Mouse (Mus musculus) intestine, postnatal 0 days (tissue): ENCODE results near the gene Gm9495. TPM values are rescaled to one million over a fixed set of nuclear protein-coding genes. Genes with fewer than 3 reads are reported as not detected.
A peak's percentile ranks its signal among the peaks of the same experiment; 100 is the strongest.
"Not testable (repeated sequence)": the region's sequence is repeated elsewhere in the genome, so short reads cannot be mapped to it uniquely, and the experiment has no call there.

Experiments used
- ATAC-seq: fragments of 200-750 bp; cut with Nextera tagmentation; 2 replicates; pipeline ENCODE4 v1.8.0; 2017; ENCODE audit warnings: mild to moderate bottlenecking, moderate TSS enrichment, moderate library complexity
- H3K27ac ChIP-seq: fragments of 300-500 bp; sonication (generic); 2 replicates; pipeline ENCODE4 v1.5.1; 2014; ENCODE audit warnings: mild to moderate bottlenecking, low read depth, low read length, moderate library complexity
- H3K27me3 ChIP-seq: fragments of 300-500 bp; sonication (generic); replicated peaks from 2 replicates; pipeline ENCODE4 v1.6.1; 2014; ENCODE audit warnings: low read length, mixed read lengths; ENCODE audit not compliant: control insufficient read depth, insufficient read depth
- H3K36me3 ChIP-seq: fragments of 300-500 bp; sonication (generic); 2 replicates; pipeline ENCODE4 v1.6.1; 2014; ENCODE audit warnings: mild to moderate bottlenecking, moderate library complexity; ENCODE audit not compliant: control insufficient read depth, insufficient read depth
- H3K4me1 ChIP-seq: fragments of 300-500 bp; sonication (generic); replicated peaks from 2 replicates; pipeline ENCODE4 v1.6.1; 2014; ENCODE audit warnings: antibody characterized with exemption, low read length, mixed read lengths; ENCODE audit not compliant: control insufficient read depth, insufficient read depth
- H3K4me2 ChIP-seq: fragments of 300-500 bp; sonication (generic); replicated peaks from 2 replicates; pipeline ENCODE4 v1.6.1; 2014; ENCODE audit warnings: low read depth, mild to moderate bottlenecking, moderate library complexity
- H3K4me3 ChIP-seq: fragments of 300-500 bp; sonication (generic); 2 replicates; pipeline ENCODE4 v1.5.1; 2014; ENCODE audit warnings: low read depth, low read length
- H3K9ac ChIP-seq: fragments of 300-500 bp; sonication (generic); 2 replicates; pipeline ENCODE4 v1.6.1; 2014; ENCODE audit warnings: mild to moderate bottlenecking, low read depth, low read length
- H3K9me3 ChIP-seq: fragments of 300-500 bp; sonication (generic); 2 replicates; pipeline ENCODE4 v1.6.1; 2016; ENCODE audit warnings: mixed run types; ENCODE audit not compliant: control insufficient read depth
- CTCF ChIP-seq: sonication (generic); IDR thresholded peaks from 2 replicates; pipeline ENCODE4 v1.5.1; 2016; ENCODE audit warnings: low read depth, mild to moderate bottlenecking, control low read depth, antibody characterized with exemption, moderate library complexity
- WGBS: fragments of 180-500 bp; shearing (Covaris S2); extraction: QIAGEN DNeasy Blood & Tissue Kit; methylation state at CpG from one replicate; pipeline ENCODE4 v1.1.7; 2014; 5-methylcytosine and 5-hydroxymethylcytosine counted together
- polyA plus RNA-seq: library from polyadenylated mRNA; unstranded; fragments of >200 nt; fragmentation: Nextera tagmentation; extraction: Ambion mirVana; gene quantifications from 2 replicates; pipeline ENCODE4 v1.2.1, GENCODE M21; 2015

Gm9495 gene
- polyA plus RNA-seq: not detected in 2 replicates

- WGBS: 85% methylated on average over 1 of the region's 3 CpGs
- not testable (repeated sequence) for H3K27me3 ChIP-seq, H3K9ac ChIP-seq
Observed at GRCm38 (mm10) chr8:69453465-69453864, at the start of gene Gm9495. TSS of gene Gm9495 (minus strand) at chr8:69453565.

GRCm38 (mm10) chr8:69474946-69475345, 21.6 kb upstream of the Gm9495 start:
- H3K9me3 ChIP-seq, H3K27ac ChIP-seq, H3K4me3 ChIP-seq, H3K36me3 ChIP-seq, H3K4me1 ChIP-seq, H3K4me2 ChIP-seq, H3K9ac ChIP-seq, H3K27me3 ChIP-seq, ATAC-seq: not testable (repeated sequence)
- 91% methylated on average over 2 of the region's 3 CpGs for WGBS

More at GRCm38 (mm10) chr8:69453465-69453864, at the start of gene Gm9495:
- not testable (repeated sequence) for H3K4me3 ChIP-seq, H3K9me3 ChIP-seq, ATAC-seq, H3K36me3 ChIP-seq, H3K27ac ChIP-seq, H3K4me1 ChIP-seq, H3K4me2 ChIP-seq

GRCm38 (mm10) chr8:69420018-69420417, 33.3 kb downstream of the Gm9495 start:
- not testable (repeated sequence) for H3K4me1 ChIP-seq, H3K27ac ChIP-seq, H3K9ac ChIP-seq, H3K4me2 ChIP-seq, H3K4me3 ChIP-seq, H3K36me3 ChIP-seq, H3K27me3 ChIP-seq, ATAC-seq, H3K9me3 ChIP-seq
- 76% methylated on average over 2 of the region's 3 CpGs for WGBS

GRCm38 (mm10) chr8:69414326-69414725, 39.0 kb downstream of the Gm9495 start:
- WGBS: 88% methylated on average over 1 of the region's 1 CpGs
- no peak for ATAC-seq
- no peaks in the 10 kb centered on the region for H3K4me1 ChIP-seq
- no peaks in the 10 kb centered on the region for H3K36me3 ChIP-seq
- no peak overlapping the region for H3K27ac ChIP-seq
- no peak overlapping the region for H3K4me3 ChIP-seq
- H3K4me2 ChIP-seq: no peak overlapping the region
- H3K27me3 ChIP-seq: no peaks in the 10 kb centered on the region
- no peak overlapping the region for H3K9ac ChIP-seq
- no peak for TF ChIP-seq CTCF
- no peaks in the 10 kb centered on the region for H3K9me3 ChIP-seq

GRCm38 (mm10) chr8:69404768-69405167, 48.6 kb downstream of the Gm9495 start:
- Histone ChIP-seq H3K4me3 (no peak overlapping the region), H3K9me3 (0 out of 2 replicates have a peak, but pooled peaks cover 4% of the 10 kb centered on the region), H3K36me3 (no peaks in the 10 kb centered on the region), H3K27ac (no peak overlapping the region), H3K9ac (no peak overlapping the region), H3K4me1 (no peaks in the 10 kb centered on the region), H3K27me3 (no peaks in the 10 kb centered on the region), H3K4me2 (no peak overlapping the region)
- WGBS: 64% methylated on average over 6 of the region's 6 CpGs
- ATAC-seq: no peak
- TF ChIP-seq CTCF: no peak

- peak overlapping the region; percentile 86 for H3K9ac ChIP-seq
- peak overlapping the region; percentile 80; the same call in 1 of the 2 replicates for H3K27ac ChIP-seq
- no peaks in the 10 kb centered on the region for H3K36me3 ChIP-seq
- TF ChIP-seq CTCF: no peak
- H3K4me3 ChIP-seq: peak overlapping the region; percentile 62
- H3K9me3 ChIP-seq: 0 out of 2 replicates have a peak, but pooled peaks cover 4% of the 10 kb centered on the region
- H3K4me1 ChIP-seq: no peaks in the 10 kb centered on the region
- ATAC-seq: peak; percentile 26
- no peaks in the 10 kb centered on the region for H3K27me3 ChIP-seq
- peak overlapping the region; percentile 93 for H3K4me2 ChIP-seq
- WGBS: 55% methylated on average over 4 of the region's 4 CpGs
Observed at GRCm38 (mm10) chr8:69399956-69400443, 53.4 kb downstream of the Gm9495 start.
